Mouse (Mus musculus) layer of hippocampus, adult 9-11 months (tissue): ENCODE data around the gene Rab6a.
"Not testable (repeated sequence)": the region's sequence is repeated elsewhere in the genome, so short reads cannot be mapped to it uniquely, and the experiment has no call there.

Experiments
- DNase-seq: peaks from one replicate; pipeline ENCODE4 v3.0.0; 2022

The Rab6a gene

GRCm38 (mm10) chr7:100607214-100608129, at the start of gene Rab6a:
Gene Rab6a, plus strand, starts transcription at chr7:100607410.
- peak; percentile 99 for DNase-seq

GRCm38 (mm10) chr7:100559331-100559730, 47.9 kb upstream of the Rab6a start:
- no peak for DNase-seq

GRCm38 (mm10) chr7:100561861-100562587, 45.2 kb upstream of the Rab6a start:
- no peak for DNase-seq

- not testable (repeated sequence) for DNase-seq
These were observed 40.0 kb upstream of the Rab6a start for GRCm38 (mm10) chr7:100567238-100567637.

- no peak for DNase-seq
These were observed 37.3 kb upstream of the Rab6a start for GRCm38 (mm10) chr7:100569907-100570306.

GRCm38 (mm10) chr7:100570930-100571715, 36.1 kb upstream of the Rab6a start:
- DNase-seq: no peak

- no peak for DNase-seq
These were observed 35.1 kb upstream of the Rab6a start for GRCm38 (mm10) chr7:100572061-100572460.

GRCm38 (mm10) chr7:100572704-100573103, 34.5 kb upstream of the Rab6a start:
- peak; percentile 22 for DNase-seq

- DNase-seq: peak; percentile 60
These were observed 28.4 kb upstream of the Rab6a start for GRCm38 (mm10) chr7:100578794-100579193.

- no peak for DNase-seq
These were observed 25.0 kb upstream of the Rab6a start for GRCm38 (mm10) chr7:100582235-100582634.

GRCm38 (mm10) chr7:100582727-100583236, 24.4 kb upstream of the Rab6a start:
- peak; percentile 90 for DNase-seq

GRCm38 (mm10) chr7:100589816-100590215, 17.4 kb upstream of the Rab6a start:
- DNase-seq: no peak

GRCm38 (mm10) chr7:100590504-100590844, 16.7 kb upstream of the Rab6a start:
- no peak for DNase-seq

GRCm38 (mm10) chr7:100590845-100591521, 16.2 kb upstream of the Rab6a start:
- peak; percentile 90 for DNase-seq

GRCm38 (mm10) chr7:100591522-100591852, 15.7 kb upstream of the Rab6a start:
- no peak for DNase-seq

GRCm38 (mm10) chr7:100593349-100593748, 13.9 kb upstream of the Rab6a start:
- no peak for DNase-seq

- peak; percentile 51 for DNase-seq
These were observed 7.0 kb upstream of the Rab6a start for GRCm38 (mm10) chr7:100600211-100600610.

- peak; percentile 62 for DNase-seq
These were observed 1.0 kb downstream of the Rab6a start, which contains the start of gene Mrpl48 for GRCm38 (mm10) chr7:100608130-100608741. Gene Mrpl48, minus strand, starts transcription at chr7:100608301.

GRCm38 (mm10) chr7:100608910-100609309, 1.7 kb downstream of the Rab6a start:
- no peak for DNase-seq

- no peak for DNase-seq
These were observed 9.1 kb downstream of the Rab6a start for GRCm38 (mm10) chr7:100616121-100616857.

- DNase-seq: no peak
These were observed 15.1 kb downstream of the Rab6a start for GRCm38 (mm10) chr7:100622277-100622676.
